7 mouse cellular contexts compared by ENCODE assay signal in the genomic region with DNA sequence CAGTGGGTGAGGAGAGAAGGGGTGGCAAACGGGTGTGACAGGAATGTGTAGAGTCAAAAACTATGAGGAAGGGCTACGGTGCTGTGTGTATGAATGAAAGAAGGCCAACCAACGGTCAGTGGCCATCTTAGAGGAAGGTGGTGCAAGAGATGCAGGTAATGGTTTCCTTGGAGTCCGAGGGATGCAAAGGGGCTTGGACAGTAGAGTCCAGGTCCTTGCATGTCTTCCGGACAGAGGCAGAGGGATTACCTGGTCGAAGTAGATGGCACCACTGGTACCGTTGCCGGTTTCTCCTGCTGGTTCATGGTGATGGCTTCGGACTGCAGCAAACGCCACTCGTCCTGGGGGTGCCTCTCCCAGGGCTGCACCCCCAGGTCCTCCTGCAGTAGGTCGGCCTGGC. TPM values are rescaled to one million over a fixed set of nuclear protein-coding genes. Genes with fewer than 3 reads are reported as not detected.
A peak's percentile ranks its signal among the peaks of the same experiment; 100 is the strongest.
DNase-seq lines count a peak whose midpoint lies in the region; ATAC-seq lines count a peak whose summit lies in the region.

No protein-coding gene starts in this region.

- 89% methylated on average over 12 of the region's 12 CpGs for WGBS in hindbrain, embryonic 10.5 days
- 89% methylated on average over 12 of the region's 12 CpGs for WGBS in hindbrain, embryonic 14.5 days
- WGBS in embryonic facial prominence, embryonic 10.5 days = 88% methylated on average over 12 of the region's 12 CpGs
- WGBS in embryonic facial prominence, embryonic 15.5 days = 86% methylated on average over 12 of the region's 12 CpGs
- WGBS in liver, embryonic 15.5 days (ENCODE audit: insufficient replicate concordance) = 78% methylated on average over 12 of the region's 12 CpGs

- peaks cover 51% of the 10 kb centered on the region for H3K4me1 ChIP-seq in hindbrain, embryonic 10.5 days (replicated peaks)
- peaks cover 10% of the 10 kb centered on the region for H3K4me1 ChIP-seq in hindbrain, embryonic 14.5 days (replicated peaks; ENCODE audit: control insufficient read depth, insufficient read depth, low read length)
- peaks cover 52% of the 10 kb centered on the region for H3K4me1 ChIP-seq in embryonic facial prominence, embryonic 10.5 days
- H3K4me1 ChIP-seq in embryonic facial prominence, embryonic 15.5 days = peaks cover 34% of the 10 kb centered on the region
- H3K4me1 ChIP-seq in liver, embryonic 15.5 days (replicated peaks) = peaks cover 51% of the 10 kb centered on the region

- no peak overlapping the region for H3K9ac ChIP-seq in hindbrain, embryonic 14.5 days
- no peak overlapping the region for H3K9ac ChIP-seq in embryonic facial prominence, embryonic 15.5 days
- H3K9ac ChIP-seq in liver, embryonic 15.5 days = no peak overlapping the region

- no peak overlapping the region for H3K4me3 ChIP-seq in hindbrain, embryonic 10.5 days
- no peak overlapping the region for H3K4me3 ChIP-seq in hindbrain, embryonic 14.5 days (replicated peaks; ENCODE audit: low read length)
- peak overlapping the region; percentile 79; the same call in 1 of the 2 replicates for H3K4me3 ChIP-seq in embryonic facial prominence, embryonic 10.5 days
- H3K4me3 ChIP-seq in embryonic facial prominence, embryonic 15.5 days (replicated peaks) = no peak overlapping the region
- H3K4me3 ChIP-seq in liver, embryonic 15.5 days (replicated peaks) = no peak overlapping the region

- H3K36me3 ChIP-seq in hindbrain, embryonic 10.5 days = peaks cover 25% of the 10 kb centered on the region
- peaks cover 18% of the 10 kb centered on the region for H3K36me3 ChIP-seq in hindbrain, embryonic 14.5 days (replicated peaks; ENCODE audit: control insufficient read depth, insufficient read depth)
- H3K36me3 ChIP-seq in embryonic facial prominence, embryonic 10.5 days (replicated peaks) = peaks cover 26% of the 10 kb centered on the region
- peaks cover 23% of the 10 kb centered on the region for H3K36me3 ChIP-seq in embryonic facial prominence, embryonic 15.5 days
- peaks cover 28% of the 10 kb centered on the region for H3K36me3 ChIP-seq in liver, embryonic 15.5 days (replicated peaks)

- H3K27ac ChIP-seq in hindbrain, embryonic 10.5 days = peak overlapping the region; percentile 97
- H3K27ac ChIP-seq in hindbrain, embryonic 14.5 days = no peak overlapping the region
- peak overlapping the region; percentile 95 for H3K27ac ChIP-seq in embryonic facial prominence, embryonic 10.5 days (replicated peaks)
- peak overlapping the region; percentile 91 for H3K27ac ChIP-seq in embryonic facial prominence, embryonic 15.5 days (replicated peaks)
- H3K27ac ChIP-seq in liver, embryonic 15.5 days (replicated peaks) = peak overlapping the region; percentile 93; the same call in 1 of the 2 replicates

- peaks cover 3% of the 10 kb centered on the region; the same call in 1 of the 2 replicates for H3K27me3 ChIP-seq in hindbrain, embryonic 10.5 days (ENCODE audit: insufficient read depth, poor library complexity, severe bottlenecking)
- H3K27me3 ChIP-seq in hindbrain, embryonic 14.5 days (ENCODE audit: control insufficient read depth, insufficient read depth, low read length) = no peaks in the 10 kb centered on the region
- H3K27me3 ChIP-seq in embryonic facial prominence, embryonic 10.5 days (replicated peaks; ENCODE audit: low read depth, poor library complexity, severe bottlenecking) = no peaks in the 10 kb centered on the region
- no peaks in the 10 kb centered on the region for H3K27me3 ChIP-seq in embryonic facial prominence, embryonic 15.5 days
- H3K27me3 ChIP-seq in liver, embryonic 15.5 days = 0 out of 2 replicates have a peak, but pooled peaks cover under 1% of the 10 kb centered on the region

- DNase-seq in hindbrain, embryonic 10.5 days (ENCODE audit: low spot score) = no peak
- DNase-seq in hindbrain, embryonic 14.5 days (ENCODE audit: low spot score) = no peak
- no peak for DNase-seq in embryonic facial prominence, embryonic 10.5 days (ENCODE audit: low spot score)
- no peak for DNase-seq in left cerebral cortex, adult 9 months (ENCODE audit: low spot score in 2 of 2)

- H3K4me2 ChIP-seq in hindbrain, embryonic 14.5 days (replicated peaks) = no peak overlapping the region
- H3K4me2 ChIP-seq in embryonic facial prominence, embryonic 15.5 days (replicated peaks) = no peak overlapping the region
- H3K4me2 ChIP-seq in liver, embryonic 15.5 days = no peak overlapping the region

- ATAC-seq in hindbrain, embryonic 14.5 days (ENCODE audit: low FRiP score) = no peak
- no peak for ATAC-seq in embryonic facial prominence, embryonic 15.5 days (ENCODE audit: insufficient number of reproducible peaks, low FRiP score, low TSS enrichment, low read depth)
- ATAC-seq in liver, embryonic 15.5 days (ENCODE audit: insufficient read depth) = no peak
- ATAC-seq in inflammation-experienced regulatory T-cells, adult 6 months = no peak

- no peaks in the 10 kb centered on the region for H3K9me3 ChIP-seq in hindbrain, embryonic 10.5 days
- H3K9me3 ChIP-seq in hindbrain, embryonic 14.5 days (ENCODE audit: control insufficient read depth, low read length) = no peaks in the 10 kb centered on the region
- H3K9me3 ChIP-seq in embryonic facial prominence, embryonic 10.5 days = no peaks in the 10 kb centered on the region
- H3K9me3 ChIP-seq in embryonic facial prominence, embryonic 15.5 days (replicated peaks) = no peaks in the 10 kb centered on the region
- H3K9me3 ChIP-seq in liver, embryonic 15.5 days (replicated peaks) = no peaks in the 10 kb centered on the region

RNA-seq across cellular contexts. Expression of a gene that starts 0.5 kb away (rescaled TPM):
- 0.12 and 0.33 TPM in 2 replicates for polyA plus RNA-seq in hindbrain, embryonic 10.5 days (2016; fragmentation: Nextera tagmentation; extraction: Ambion mirVana)
- polyA plus RNA-seq in hindbrain, embryonic 14.5 days (2014; fragmentation: Nextera tagmentation; extraction: Ambion mirVana) = 0.51 and 0.56 TPM in 2 replicates
- 0.09 and 0.15 TPM in 2 replicates for polyA plus RNA-seq in embryonic facial prominence, embryonic 10.5 days (2016; fragmentation: Nextera tagmentation; extraction: Ambion mirVana)
- 0.33 and 0.35 TPM in 2 replicates for polyA plus RNA-seq in embryonic facial prominence, embryonic 15.5 days (2015; fragmentation: Nextera tagmentation; extraction: Ambion mirVana)
- polyA plus RNA-seq in liver, embryonic 15.5 days (2015; fragmentation: Nextera tagmentation; extraction: Ambion mirVana) = 0.20 and 0.31 TPM in 2 replicates
- polyA plus RNA-seq in inflammation-experienced regulatory T-cells, adult 6 months (2017; shearing (Covaris generic)) = under 1 TPM in 1 of 3 experiments, not detected in 2; 0.11 TPM

RNA-seq across cellular contexts. Expression of a gene that starts 1.1 kb away (rescaled TPM):
- polyA plus RNA-seq in hindbrain, embryonic 10.5 days (2016; fragmentation: Nextera tagmentation; extraction: Ambion mirVana) = 21.4 and 24.2 TPM in 2 replicates
- 6.6 and 7.0 TPM in 2 replicates for polyA plus RNA-seq in hindbrain, embryonic 14.5 days (2014; fragmentation: Nextera tagmentation; extraction: Ambion mirVana)
- 31.0 and 33.0 TPM in 2 replicates for polyA plus RNA-seq in embryonic facial prominence, embryonic 10.5 days (2016; fragmentation: Nextera tagmentation; extraction: Ambion mirVana)
- polyA plus RNA-seq in embryonic facial prominence, embryonic 15.5 days (2015; fragmentation: Nextera tagmentation; extraction: Ambion mirVana) = 18.8 and 19.9 TPM in 2 replicates
- polyA plus RNA-seq in liver, embryonic 15.5 days (2015; fragmentation: Nextera tagmentation; extraction: Ambion mirVana) = 8.6 and 10.1 TPM in 2 replicates
- 10 to 100 TPM; 10.5 to 13.1 (median 12.8) TPM for polyA plus RNA-seq in inflammation-experienced regulatory T-cells, adult 6 months (2017; shearing (Covaris generic))

RNA-seq across cellular contexts. Expression of a gene that starts 16.4 kb away (rescaled TPM):
- polyA plus RNA-seq in hindbrain, embryonic 10.5 days (2016; fragmentation: Nextera tagmentation; extraction: Ambion mirVana) = 33.2 and 38.1 TPM in 2 replicates
- 131 and 138 TPM in 2 replicates for polyA plus RNA-seq in hindbrain, embryonic 14.5 days (2014; fragmentation: Nextera tagmentation; extraction: Ambion mirVana)
- 45.5 and 57.5 TPM in 2 replicates for polyA plus RNA-seq in embryonic facial prominence, embryonic 10.5 days (2016; fragmentation: Nextera tagmentation; extraction: Ambion mirVana)
- polyA plus RNA-seq in embryonic facial prominence, embryonic 15.5 days (2015; fragmentation: Nextera tagmentation; extraction: Ambion mirVana) = 73.9 and 79.1 TPM in 2 replicates
- 12.8 and 15.5 TPM in 2 replicates for polyA plus RNA-seq in liver, embryonic 15.5 days (2015; fragmentation: Nextera tagmentation; extraction: Ambion mirVana)
- polyA plus RNA-seq in inflammation-experienced regulatory T-cells, adult 6 months (2017; shearing (Covaris generic)) = 100 to 1,000 TPM in 1 of 3 experiments, 10 to 100 TPM in 2; 76.4 to 107 (median 93.3) TPM

RNA-seq across cellular contexts. Expression of a gene that starts 29.9 kb away (rescaled TPM):
- polyA plus RNA-seq in hindbrain, embryonic 10.5 days (2016; fragmentation: Nextera tagmentation; extraction: Ambion mirVana) = 24.1 and 24.4 TPM in 2 replicates
- polyA plus RNA-seq in hindbrain, embryonic 14.5 days (2014; fragmentation: Nextera tagmentation; extraction: Ambion mirVana) = 10.8 and 11.7 TPM in 2 replicates
- polyA plus RNA-seq in embryonic facial prominence, embryonic 10.5 days (2016; fragmentation: Nextera tagmentation; extraction: Ambion mirVana) = 36.0 and 38.1 TPM in 2 replicates
- 20.8 and 25.0 TPM in 2 replicates for polyA plus RNA-seq in embryonic facial prominence, embryonic 15.5 days (2015; fragmentation: Nextera tagmentation; extraction: Ambion mirVana)
- polyA plus RNA-seq in liver, embryonic 15.5 days (2015; fragmentation: Nextera tagmentation; extraction: Ambion mirVana) = 2.0 and 2.1 TPM in 2 replicates
- under 1 TPM in 1 of 3 experiments, not detected in 2; 0.04 TPM for polyA plus RNA-seq in inflammation-experienced regulatory T-cells, adult 6 months (2017; shearing (Covaris generic))
